Comparison of ENCODE assay signal across 9 mouse cellular contexts in genomic region chr9:107629411-107629730, GRCm38 (mm10). TPM values are rescaled to one million over a fixed set of nuclear protein-coding genes. Genes with fewer than 3 reads are reported as not detected.
DNase-seq lines count a peak whose midpoint lies in the region; ATAC-seq and TF ChIP-seq lines count a peak whose summit lies in the region.
"Had no signal": no experiment of that assay in that cellular context is flagged by ENCODE, and none has a peak within 500 bp of the region (broad histone marks: within the 10 kb centered on the region; RNA-seq: fewer than 3 reads in every experiment).

No protein-coding gene starts in this region.

- intact Hi-C loops in heart, postnatal 10 days (cut with DNase I), result no loop called here

- peak overlapping the region; percentile 42; the same call in 1 of the 2 replicates for H3K4me3 ChIP-seq in heart, embryonic 10.5 days
- H3K4me3 ChIP-seq in ES-Bruce4 (ENCODE audit: low read depth, low read length), result peak overlapping the region; percentile 29
- H3K4me3 ChIP-seq in hindbrain, embryonic 11.5 days (ENCODE audit: low read depth, low read length), result peak overlapping the region; percentile 10
- H3K4me3 ChIP-seq in megakaryocyte, embryonic 14.5 days (replicated peaks), result peak overlapping the region; percentile 86

- peak overlapping the region; percentile 51 for H3K4me2 ChIP-seq in hindbrain, embryonic 11.5 days (replicated peaks; ENCODE audit: low read depth, low read length)

- TF ChIP-seq POLR2A in ES-Bruce4 (IDR thresholded peaks at IDR 0.05; ENCODE audit: insufficient read depth, low read length), result no peak

- TF ChIP-seq CTCF in ES-Bruce4 (IDR thresholded peaks at IDR 0.05; ENCODE audit: low read depth, low read length), result no peak

- WGBS in heart, embryonic 10.5 days, result 33% methylated on average over 4 of the region's 4 CpGs
- WGBS in hindbrain, embryonic 11.5 days, result 37% methylated on average over 4 of the region's 4 CpGs

- peaks cover 94% of the 10 kb centered on the region for H3K4me1 ChIP-seq in heart, embryonic 10.5 days
- peaks cover 18% of the 10 kb centered on the region for H3K4me1 ChIP-seq in ES-Bruce4 (ENCODE audit: control insufficient read depth, insufficient read depth, low read length)
- peaks cover 61% of the 10 kb centered on the region for H3K4me1 ChIP-seq in hindbrain, embryonic 11.5 days (replicated peaks; ENCODE audit: control insufficient read depth, insufficient read depth, low read length)
- H3K4me1 ChIP-seq in megakaryocyte, embryonic 14.5 days, result peaks cover 88% of the 10 kb centered on the region

- H3K9ac ChIP-seq in ES-Bruce4 (ENCODE audit: low read depth, poor library complexity, severe bottlenecking), result peak overlapping the region; percentile 10; the same call in 1 of the 2 replicates
- peak overlapping the region; percentile 71 for H3K9ac ChIP-seq in hindbrain, embryonic 11.5 days (ENCODE audit: low read depth, low read length)

- ATAC-seq in hindbrain, embryonic 11.5 days (ENCODE audit: low FRiP score), result no peak
- ATAC-seq in inflammation-experienced regulatory T-cells, adult 6 months, result no peak

- H3K36me3 ChIP-seq in heart, embryonic 10.5 days, result peaks cover 40% of the 10 kb centered on the region
- no peaks in the 10 kb centered on the region for H3K36me3 ChIP-seq in ES-Bruce4 (ENCODE audit: control insufficient read depth, insufficient read depth, low read length, poor library complexity, severe bottlenecking)
- H3K36me3 ChIP-seq in hindbrain, embryonic 11.5 days (ENCODE audit: control insufficient read depth, insufficient read depth, low read length), result 0 out of 2 replicates have a peak, but pooled peaks cover 4% of the 10 kb centered on the region
- H3K36me3 ChIP-seq in megakaryocyte, embryonic 14.5 days (replicated peaks; ENCODE audit: low read length), result peaks cover 82% of the 10 kb centered on the region

- no peak for DNase-seq in heart, embryonic 10.5 days (ENCODE audit: low spot score)
- no peak for DNase-seq in heart, postnatal 10 days
- DNase-seq in hindbrain, embryonic 11.5 days (ENCODE audit: low spot score), result no peak
- no peak for DNase-seq in ovary, postnatal 10 days (ENCODE audit: low spot score)
- no peak for DNase-seq in gastrocnemius, adult 8-10 months (ENCODE audit: low spot score in 2 of 2)

- TF ChIP-seq EP300 in ES-Bruce4 (IDR thresholded peaks at IDR 0.05; ENCODE audit: insufficient read depth, low read depth, low read length), result peak; percentile 89

- H3K27me3 ChIP-seq in heart, embryonic 10.5 days (ENCODE audit: insufficient read depth, poor library complexity, severe bottlenecking), result no peaks in the 10 kb centered on the region
- no peaks in the 10 kb centered on the region for H3K27me3 ChIP-seq in ES-Bruce4 (ENCODE audit: control insufficient read depth, insufficient read depth, low read length, poor library complexity, severe bottlenecking)
- H3K27me3 ChIP-seq in hindbrain, embryonic 11.5 days (ENCODE audit: control insufficient read depth, insufficient read depth, low read length), result no peaks in the 10 kb centered on the region
- H3K27me3 ChIP-seq in megakaryocyte, embryonic 14.5 days (replicated peaks), result no peaks in the 10 kb centered on the region

- no peaks in the 10 kb centered on the region for H3K9me3 ChIP-seq in heart, embryonic 10.5 days
- H3K9me3 ChIP-seq in ES-Bruce4 (replicated peaks; ENCODE audit: control insufficient read depth, insufficient read depth, low read length, poor library complexity, severe bottlenecking), result no peaks in the 10 kb centered on the region
- no peaks in the 10 kb centered on the region for H3K9me3 ChIP-seq in hindbrain, embryonic 11.5 days (ENCODE audit: control insufficient read depth, low read length)
- no peaks in the 10 kb centered on the region for H3K9me3 ChIP-seq in megakaryocyte, embryonic 14.5 days

- peak overlapping the region; percentile 90 for H3K27ac ChIP-seq in heart, embryonic 10.5 days
- peak overlapping the region; percentile 56; the same call in 1 of the 2 replicates for H3K27ac ChIP-seq in ES-Bruce4 (ENCODE audit: insufficient read depth, low read length)
- H3K27ac ChIP-seq in hindbrain, embryonic 11.5 days (ENCODE audit: low read depth, low read length), result peak overlapping the region; percentile 99

RNA-seq across cellular contexts. Expression of gene Gnai2, which starts 5.8 kb away (rescaled TPM):
- polyA plus RNA-seq in heart, embryonic 10.5 days (2016; fragmentation: Nextera tagmentation; extraction: Ambion mirVana), result 359 and 404 TPM in 2 replicates
- 100 to 1,000 TPM; 422 to 478 TPM for total RNA-seq in heart, postnatal 10 days (2021)
- 266 and 284 TPM in 2 replicates for polyA plus RNA-seq in ES-Bruce4 (2011; ENCODE audit: insufficient read depth, insufficient read length, low read depth, missing spikeins)
- 529 and 534 TPM in 2 replicates for polyA plus RNA-seq in hindbrain, embryonic 11.5 days (2014; fragmentation: Nextera tagmentation; extraction: Ambion mirVana)
- polyA plus RNA-seq in megakaryocyte, embryonic 14.5 days (2012; ENCODE audit: insufficient read depth, low replicate concordance), result 1,319 and 1,886 TPM in 2 replicates
- polyA plus RNA-seq in inflammation-experienced regulatory T-cells, adult 6 months (2017; shearing (Covaris generic)), result 100 to 1,000 TPM; 136 to 264 (median 154) TPM
- total RNA-seq in gastrocnemius, adult 8-10 months (2022), result 10 to 100 TPM; 62.4 to 78.5 (median 71.2) TPM

RNA-seq across cellular contexts. Expression of gene Sema3b, which starts 20.3 kb away (rescaled TPM):
- polyA plus RNA-seq in heart, embryonic 10.5 days (2016; fragmentation: Nextera tagmentation; extraction: Ambion mirVana), result 4.9 and 8.2 TPM in 2 replicates
- 10 to 100 TPM; 15.4 to 17.3 TPM for total RNA-seq in heart, postnatal 10 days (2021)
- polyA plus RNA-seq in ES-Bruce4 (2011; ENCODE audit: insufficient read depth, insufficient read length, low read depth, missing spikeins), result 15.4 and 16.5 TPM in 2 replicates
- polyA plus RNA-seq in hindbrain, embryonic 11.5 days (2014; fragmentation: Nextera tagmentation; extraction: Ambion mirVana), result 1.4 and 1.6 TPM in 2 replicates
- not detected in 2 replicates for polyA plus RNA-seq in megakaryocyte, embryonic 14.5 days (2012; ENCODE audit: insufficient read depth, low replicate concordance)
- not detected for polyA plus RNA-seq in inflammation-experienced regulatory T-cells, adult 6 months (2017; shearing (Covaris generic))
- 10 to 100 TPM in 2 of 4 experiments, 1 to 10 TPM in 2; 8.7 to 12.4 (median 10.1) TPM for total RNA-seq in gastrocnemius, adult 8-10 months (2022)
- total RNA-seq: hematopoietic stem cell, adult 5-6 weeks had no signal

RNA-seq across cellular contexts. Expression of gene Slc38a3, which starts 40.0 kb away (rescaled TPM):
- polyA plus RNA-seq in heart, embryonic 10.5 days (2016; fragmentation: Nextera tagmentation; extraction: Ambion mirVana), result 4.2 and 4.5 TPM in 2 replicates
- total RNA-seq in heart, postnatal 10 days (2021), result 10 to 100 TPM; 20.5 to 22.6 TPM
- polyA plus RNA-seq in ES-Bruce4 (2011; ENCODE audit: insufficient read depth, insufficient read length, low read depth, missing spikeins), result 8.1 and 13.3 TPM in 2 replicates
- polyA plus RNA-seq in hindbrain, embryonic 11.5 days (2014; fragmentation: Nextera tagmentation; extraction: Ambion mirVana), result 8.0 and 9.8 TPM in 2 replicates
- not detected in 2 replicates for polyA plus RNA-seq in megakaryocyte, embryonic 14.5 days (2012; ENCODE audit: insufficient read depth, low replicate concordance)
- not detected for polyA plus RNA-seq in inflammation-experienced regulatory T-cells, adult 6 months (2017; shearing (Covaris generic))
- 10 to 100 TPM; 37.4 to 49.3 (median 45.9) TPM for total RNA-seq in gastrocnemius, adult 8-10 months (2022)
- total RNA-seq: hematopoietic stem cell, adult 5-6 weeks had no signal

RNA-seq across cellular contexts. Expression of gene Ifrd2, which starts 41.9 kb away (rescaled TPM):
- polyA plus RNA-seq in heart, embryonic 10.5 days (2016; fragmentation: Nextera tagmentation; extraction: Ambion mirVana), result 58.0 and 62.8 TPM in 2 replicates
- total RNA-seq in heart, postnatal 10 days (2021), result 10 to 100 TPM; 36.9 to 40.7 TPM
- 43.8 and 45.3 TPM in 2 replicates for polyA plus RNA-seq in ES-Bruce4 (2011; ENCODE audit: insufficient read depth, insufficient read length, low read depth, missing spikeins)
- polyA plus RNA-seq in hindbrain, embryonic 11.5 days (2014; fragmentation: Nextera tagmentation; extraction: Ambion mirVana), result 26.9 and 27.7 TPM in 2 replicates
- 32.1 and 34.9 TPM in 2 replicates for polyA plus RNA-seq in megakaryocyte, embryonic 14.5 days (2012; ENCODE audit: insufficient read depth, low replicate concordance)
- 10 to 100 TPM; 13.7 to 32.0 (median 31.7) TPM for polyA plus RNA-seq in inflammation-experienced regulatory T-cells, adult 6 months (2017; shearing (Covaris generic))
- total RNA-seq in gastrocnemius, adult 8-10 months (2022), result 10 to 100 TPM; 51.3 to 56.2 (median 54.0) TPM

RNA-seq across cellular contexts. Expression of gene Hyal3, which starts 48.8 kb away (rescaled TPM):
- polyA plus RNA-seq in heart, embryonic 10.5 days (2016; fragmentation: Nextera tagmentation; extraction: Ambion mirVana), result 0.36 and 0.70 TPM in 2 replicates
- under 1 TPM; 0.41 to 0.79 TPM for total RNA-seq in heart, postnatal 10 days (2021)
- 1.0 and 2.1 TPM in 2 replicates for polyA plus RNA-seq in ES-Bruce4 (2011; ENCODE audit: insufficient read depth, insufficient read length, low read depth, missing spikeins)
- 0.18 and 0.39 TPM in 2 replicates for polyA plus RNA-seq in hindbrain, embryonic 11.5 days (2014; fragmentation: Nextera tagmentation; extraction: Ambion mirVana)
- 0.31 TPM in 1 of 2 replicates, not detected in the other for polyA plus RNA-seq in megakaryocyte, embryonic 14.5 days (2012; ENCODE audit: insufficient read depth, low replicate concordance)
- polyA plus RNA-seq in inflammation-experienced regulatory T-cells, adult 6 months (2017; shearing (Covaris generic)), result 1 to 10 TPM in 1 of 3 experiments, under 1 TPM in 2; 0.59 to 1.7 (median 0.94) TPM
- under 1 TPM in 2 of 4 experiments, not detected in 2; 0.24 to 0.56 TPM for total RNA-seq in gastrocnemius, adult 8-10 months (2022)

Comparison
In these comparisons a context has a peak if more than half of its experiments do, and no peak if none do; other contexts are left out.
1. H3K4me3 ChIP-seq: peak in every context shown above with its lines; median percentile 86 in megakaryocyte, embryonic 14.5 days; 42 in heart, embryonic 10.5 days; 29 in ES-Bruce4; 10 in hindbrain, embryonic 11.5 days.